ENCODE assay signal across 28 mouse cellular contexts in genomic region chr1:52226416-52226815, GRCm38 (mm10). TPM values are rescaled to one million over a fixed set of nuclear protein-coding genes. Genes with fewer than 3 reads are reported as not detected.
DNase-seq lines count a peak whose midpoint lies in the region; ATAC-seq and TF ChIP-seq lines count a peak whose summit lies in the region.
"Had no signal": no experiment of that assay in that cellular context is flagged by ENCODE, and none has a peak within 500 bp of the region (broad histone marks: within the 10 kb centered on the region; RNA-seq: fewer than 3 reads in every experiment).

No protein-coding gene starts in this region.

- H3K4me3 ChIP-seq in MEL (ENCODE audit: control insufficient read depth in 1 of 2, insufficient read depth in 1 of 2, low read depth in 2 of 2, low read length in 2 of 2): no peak overlapping the region
- H3K4me3 ChIP-seq: embryonic facial prominence, embryonic 10.5 days; embryonic facial prominence, embryonic 13.5 days; erythroblast, embryonic 14.5 days; forebrain, embryonic 13.5 days; gastrocnemius, adult 2 months; heart, embryonic 10.5 days; heart, embryonic 13.5 days; hindbrain, embryonic 12.5 days; hindbrain, embryonic 15.5 days had no signal

- peaks cover 15 to 23% of the 10 kb centered on the region in 2 experiments for H3K4me1 ChIP-seq in MEL (ENCODE audit: control insufficient read depth in 1 of 2, insufficient read depth in 2 of 2, low read length in 2 of 2)

- no peaks in the 10 kb centered on the region for H3K9me3 ChIP-seq in MEL (replicated peaks; ENCODE audit: insufficient read depth, low read length)
- H3K9me3 ChIP-seq: embryonic facial prominence, embryonic 10.5 days; embryonic facial prominence, embryonic 13.5 days; forebrain, embryonic 13.5 days; heart, embryonic 10.5 days; heart, embryonic 13.5 days; hindbrain, embryonic 12.5 days; hindbrain, embryonic 15.5 days had no signal

- no peak overlapping the region for H3K27ac ChIP-seq in MEL (ENCODE audit: control insufficient read depth, low read depth, low read length)
- H3K27ac ChIP-seq: embryonic facial prominence, embryonic 10.5 days; embryonic facial prominence, embryonic 13.5 days; forebrain, embryonic 13.5 days; gastrocnemius, adult 2 months; heart, embryonic 10.5 days; heart, embryonic 13.5 days; hindbrain, embryonic 12.5 days; hindbrain, embryonic 15.5 days had no signal

- ATAC-seq in granulocyte monocyte progenitor cell, adult 5-6 weeks (replicated peaks; ENCODE audit: poor library complexity, severe bottlenecking): peak; percentile 45; the same call in 1 of the 2 replicates
- ATAC-seq in neutrophil, adult 5-6 weeks (ENCODE audit: extremely low read depth, insufficient number of reproducible peaks, low FRiP score, poor library complexity, severe bottlenecking): peak; percentile 49; the same call in 1 of the 2 replicates
- ATAC-seq: forebrain, embryonic 13.5 days; forebrain, embryonic 16.5 days; intestine, postnatal 0 days; Patski had no signal

- peaks cover 54% of the 10 kb centered on the region for H3K79me2 ChIP-seq in MEL (ENCODE audit: control insufficient read depth, insufficient read depth, low read length, poor library complexity)

- H3K36me3 ChIP-seq in MEL (ENCODE audit: control insufficient read depth in 1 of 2, insufficient read depth in 2 of 2, low read length in 2 of 2): peaks cover 9 to 50% of the 10 kb centered on the region in 2 experiments
- H3K36me3 ChIP-seq: embryonic facial prominence, embryonic 10.5 days; embryonic facial prominence, embryonic 13.5 days; heart, embryonic 10.5 days; heart, embryonic 13.5 days; hindbrain, embryonic 12.5 days; hindbrain, embryonic 15.5 days had no signal

- no peaks in the 10 kb centered on the region for H3K27me3 ChIP-seq in MEL (ENCODE audit: control insufficient read depth in 1 of 2, insufficient read depth in 2 of 2, low read length in 2 of 2)
- H3K27me3 ChIP-seq: embryonic facial prominence, embryonic 13.5 days; forebrain, embryonic 13.5 days; heart, embryonic 13.5 days; hindbrain, embryonic 12.5 days; hindbrain, embryonic 15.5 days; Patski had no signal

- no peak for TF ChIP-seq RAD21 in MEL (IDR thresholded peaks at IDR 0.05; ENCODE audit: low read depth, low read length)

- DNase-seq in A20 (ENCODE audit: low read depth, low spot score): peak; percentile 32
- peak; percentile 63 for DNase-seq in MEL (ENCODE audit: low read depth, low spot score)
- DNase-seq in layer of hippocampus, adult 9-11 months: no peak
- no peak for DNase-seq in lung, postnatal 36 days
- no peak for DNase-seq in thymus, postnatal 0 days (ENCODE audit: low spot score)
- DNase-seq in kidney, postnatal 10 days: no peak
- DNase-seq: adrenal gland, postnatal 10 days; adrenal gland, postnatal 36 days; cerebellum, adult 18-20 months; cerebellum, adult 9-10 months; cerebellum, postnatal 25 days; embryo, embryonic 11 days; gastrocnemius, adult 2 months; gastrocnemius, postnatal 14 days; heart, adult 18-20 months had no signal

- no peak overlapping the region for H3K9ac ChIP-seq in MEL (ENCODE audit: control insufficient read depth, low read depth, low read length, poor library complexity, severe bottlenecking)
- H3K9ac ChIP-seq: embryonic facial prominence, embryonic 13.5 days; forebrain, embryonic 13.5 days; heart, embryonic 13.5 days; hindbrain, embryonic 12.5 days; hindbrain, embryonic 15.5 days had no signal

- peak in 1 of 2 experiments; percentile 53; a peak in 2 of 4 replicates for TF ChIP-seq EP300 in MEL (IDR thresholded peaks at IDR 0.05; ENCODE audit: low read depth in 1 of 2, low read length in 2 of 2)

- TF ChIP-seq CTCF in MEL (IDR thresholded peaks at IDR 0.05 in 2 of 3, conservative IDR thresholded peaks at IDR 0.05 in 1 of 3; ENCODE audit: control insufficient read depth in 1 of 3, insufficient read depth in 1 of 3, low read depth in 2 of 3, low read length in 3 of 3, poor library complexity in 1 of 3, severe bottlenecking in 1 of 3): no peak

- TF ChIP-seq POLR2A in MEL (IDR thresholded peaks at IDR 0.05; ENCODE audit: control insufficient read depth in 1 of 2, insufficient read depth in 1 of 2, low read depth in 1 of 2, low read length in 2 of 2, poor library complexity in 1 of 2): no peak

TF ChIP-seq in MEL, 35 proteins besides CTCF, POLR2A, EP300 and RAD21:
- TF ChIP-seq UBTF (IDR thresholded peaks at IDR 0.05; ENCODE audit: borderline replicate concordance, insufficient read depth, low read depth, low read length) (no peak), ELF1 (IDR thresholded peaks at IDR 0.05; ENCODE audit: low read depth, low read length) (0 out of 2 replicates have a peak, but pooled peaks have one; percentile 18), MYB (IDR thresholded peaks at IDR 0.05; ENCODE audit: low read depth, low read length) (no peak), HCFC1 (IDR thresholded peaks at IDR 0.05; ENCODE audit: low read depth, low read length) (no peak), GATA1 (IDR thresholded peaks at IDR 0.05; ENCODE audit: low read depth, low read length) (peak; percentile 57; the same call in 1 of the 2 replicates), ZC3H11A (IDR thresholded peaks at IDR 0.05; ENCODE audit: low read depth, low read length) (no peak), NELFE (IDR thresholded peaks at IDR 0.05; ENCODE audit: low read depth, low read length) (no peak), ZNF384 (IDR thresholded peaks at IDR 0.05; ENCODE audit: low read depth, low read length) (peak; percentile 55), USF1 (IDR thresholded peaks at IDR 0.05; ENCODE audit: low read depth, low read length) (no peak), MAZ (IDR thresholded peaks at IDR 0.05; ENCODE audit: low read depth, low read length) (no peak), JUND (IDR thresholded peaks at IDR 0.05; ENCODE audit: low read depth, low read length) (no peak), KAT2A (conservative IDR thresholded peaks at IDR 0.05; ENCODE audit: low read depth, low read length) (no peak), ZMIZ1 (IDR thresholded peaks at IDR 0.05; ENCODE audit: low read depth, low read length) (no peak), MXI1 (IDR thresholded peaks at IDR 0.05; ENCODE audit: low read depth, low read length) (no peak), MEF2A (IDR thresholded peaks at IDR 0.05; ENCODE audit: extremely low read depth, insufficient replicate concordance, low read depth, low read length, poor library complexity, severe bottlenecking) (no peak)

RNA-seq across cellular contexts. Expression of gene Gls, which starts 6.6 kb away (rescaled TPM):
- 85.3 and 91.9 TPM in 2 replicates for total RNA-seq in MEL (2012; rRNA removed)
- polyA plus RNA-seq in MEL (2012; ENCODE audit: insufficient read depth in 1 of 2, insufficient read length in 2 of 2, low read depth in 1 of 2, low replicate concordance in 2 of 2, missing spikeins in 1 of 2): 100 to 1,000 TPM in 1 of 2 experiments, 10 to 100 TPM in 1; 57.2 to 121 TPM
- total RNA-seq in granulocyte monocyte progenitor cell, adult 5-6 weeks (2014; fragmentation: Nextera tagmentation): 103 and 136 TPM in 2 replicates
- total RNA-seq in granulocyte monocyte progenitor cell, adult 5-6 weeks (2017): 192 and 196 TPM in 2 replicates
- total RNA-seq in neutrophil, adult 5-6 weeks (2017): 254 and 296 TPM in 2 replicates
- polyA plus RNA-seq in thymus, postnatal 0 days (2015; fragmentation: Nextera tagmentation; extraction: Ambion mirVana): 30.8 and 38.3 TPM in 2 replicates

Comparison
In these comparisons a context has a peak if more than half of its experiments do, and no peak if none do; other contexts are left out.
1. DNase-seq: peak in A20 (single experiment) and MEL (single experiment); none in layer of hippocampus, adult 9-11 months (single experiment), lung, postnatal 36 days (single experiment), thymus, postnatal 0 days (single experiment) and kidney, postnatal 10 days (single experiment).